Comparison of ENCODE assay signal across 8 mouse cellular contexts in the genomic region with DNA sequence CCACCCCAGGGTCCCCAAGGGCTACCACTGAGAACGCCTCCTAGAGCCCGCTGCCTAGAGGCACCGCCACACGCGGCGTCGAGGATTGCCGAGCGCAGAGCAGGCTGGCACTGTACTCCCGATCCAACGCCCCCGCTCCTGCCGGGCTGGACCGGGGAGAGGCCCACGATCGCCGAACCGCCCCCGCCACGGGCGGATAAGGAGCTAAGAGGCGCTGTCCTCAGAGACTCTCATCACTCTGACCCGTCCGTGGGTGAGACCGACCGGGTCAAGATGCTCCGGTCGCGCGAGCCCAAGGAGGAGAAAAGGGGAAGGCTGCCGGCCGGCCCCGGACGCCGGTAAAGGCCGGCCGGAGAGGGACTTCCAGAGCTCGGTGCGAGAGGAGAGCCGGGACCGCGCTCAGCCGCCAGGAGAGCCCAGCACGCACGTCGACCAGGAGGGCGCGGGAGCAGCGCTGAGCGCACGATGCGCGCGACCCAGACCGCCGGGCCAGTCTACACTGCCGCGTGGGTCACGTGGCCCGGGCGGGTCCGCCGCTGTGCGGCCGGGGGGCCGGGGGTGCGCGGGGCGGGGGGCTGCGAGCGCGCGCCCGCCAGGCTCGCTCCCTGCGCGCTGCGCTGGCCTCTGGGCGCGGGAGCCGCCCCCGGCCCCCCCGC. TPM values are rescaled to one million over a fixed set of nuclear protein-coding genes. Genes with fewer than 3 reads are reported as not detected.
DNase-seq lines count a peak whose midpoint lies in the region; ATAC-seq lines count a peak whose summit lies in the region.

A gene (plus strand): TSS at position 354 of the 656 bp plus-strand sequence.

- 1% methylated on average over 63 of the region's 83 CpGs for WGBS in kidney, embryonic 16.5 days
- WGBS in embryonic facial prominence, embryonic 15.5 days: 2% methylated on average over 41 of the region's 83 CpGs
- 2% methylated on average over 72 of the region's 83 CpGs for WGBS in intestine, embryonic 16.5 days
- under 1% methylated on average over 60 of the region's 83 CpGs for WGBS in midbrain, embryonic 15.5 days

- peak within 1 kb of the TSS; percentile 36 for H3K4me3 ChIP-seq in kidney, embryonic 16.5 days (ENCODE audit: low read length)
- H3K4me3 ChIP-seq in embryonic facial prominence, embryonic 15.5 days (replicated peaks): peak within 1 kb of the TSS; percentile 43
- H3K4me3 ChIP-seq in intestine, embryonic 16.5 days (ENCODE audit: low read length): peak within 1 kb of the TSS; percentile 45
- peak within 1 kb of the TSS; percentile 38 for H3K4me3 ChIP-seq in midbrain, embryonic 15.5 days

- H3K36me3 ChIP-seq in kidney, embryonic 16.5 days (ENCODE audit: insufficient read depth, low read length): no peaks in the 10 kb centered on the region
- no peaks in the 10 kb centered on the region for H3K36me3 ChIP-seq in embryonic facial prominence, embryonic 15.5 days
- no peaks in the 10 kb centered on the region for H3K36me3 ChIP-seq in intestine, embryonic 16.5 days (ENCODE audit: control insufficient read depth, insufficient read depth, low read length)
- H3K36me3 ChIP-seq in midbrain, embryonic 15.5 days (replicated peaks): no peaks in the 10 kb centered on the region

- peak within 1 kb of the TSS; percentile 39 for H3K9ac ChIP-seq in kidney, embryonic 16.5 days (replicated peaks; ENCODE audit: low read length)
- H3K9ac ChIP-seq in embryonic facial prominence, embryonic 15.5 days: peak within 1 kb of the TSS; percentile 15; the same call in 1 of the 2 replicates
- no peak within 1 kb of the TSS for H3K9ac ChIP-seq in intestine, embryonic 16.5 days (ENCODE audit: low read depth, low read length)
- H3K9ac ChIP-seq in midbrain, embryonic 15.5 days: peak within 1 kb of the TSS; percentile 13; the same call in 1 of the 2 replicates

- 0 out of 2 replicates have a peak, but pooled peaks cover 3% of the 10 kb centered on the region for H3K9me3 ChIP-seq in kidney, embryonic 16.5 days (ENCODE audit: low read length)
- H3K9me3 ChIP-seq in embryonic facial prominence, embryonic 15.5 days (replicated peaks): no peaks in the 10 kb centered on the region
- no peaks in the 10 kb centered on the region for H3K9me3 ChIP-seq in intestine, embryonic 16.5 days (ENCODE audit: control insufficient read depth, low read length)
- H3K9me3 ChIP-seq in midbrain, embryonic 15.5 days: no peaks in the 10 kb centered on the region

- peaks cover 99% of the 10 kb centered on the region for H3K27me3 ChIP-seq in kidney, embryonic 16.5 days (ENCODE audit: insufficient read depth, low read length)
- peaks cover 100% of the 10 kb centered on the region for H3K27me3 ChIP-seq in embryonic facial prominence, embryonic 15.5 days
- H3K27me3 ChIP-seq in intestine, embryonic 16.5 days (replicated peaks; ENCODE audit: control insufficient read depth, insufficient read depth, low read length): peaks cover 98% of the 10 kb centered on the region
- peaks cover 99% of the 10 kb centered on the region for H3K27me3 ChIP-seq in midbrain, embryonic 15.5 days (replicated peaks)

- DNase-seq in kidney, adult 9 months: no peak
- DNase-seq in layer of hippocampus, postnatal 25 days (ENCODE audit: extremely low spot score in 1 of 2, low spot score in 1 of 2): no peak
- no peak for DNase-seq in spleen, adult 12 weeks (ENCODE audit: low spot score)
- no peak for DNase-seq in cerebellum, adult 11 months

- peaks cover 16% of the 10 kb centered on the region for H3K4me1 ChIP-seq in kidney, embryonic 16.5 days (ENCODE audit: insufficient read depth, low read length)
- H3K4me1 ChIP-seq in embryonic facial prominence, embryonic 15.5 days: peaks cover 15% of the 10 kb centered on the region
- peaks cover 10% of the 10 kb centered on the region for H3K4me1 ChIP-seq in intestine, embryonic 16.5 days (ENCODE audit: control insufficient read depth, insufficient read depth, low read length)
- H3K4me1 ChIP-seq in midbrain, embryonic 15.5 days: peaks cover 8% of the 10 kb centered on the region; the same call in 1 of the 2 replicates

- no peak within 1 kb of the TSS for H3K27ac ChIP-seq in kidney, embryonic 16.5 days (ENCODE audit: low read length)
- H3K27ac ChIP-seq in embryonic facial prominence, embryonic 15.5 days (replicated peaks): no peak within 1 kb of the TSS
- H3K27ac ChIP-seq in intestine, embryonic 16.5 days (ENCODE audit: low read length): no peak within 1 kb of the TSS
- no peak within 1 kb of the TSS for H3K27ac ChIP-seq in midbrain, embryonic 15.5 days

- H3K4me2 ChIP-seq in kidney, embryonic 16.5 days (replicated peaks; ENCODE audit: low read depth, low read length): peak within 1 kb of the TSS; percentile 70
- peak within 1 kb of the TSS; percentile 77 for H3K4me2 ChIP-seq in embryonic facial prominence, embryonic 15.5 days (replicated peaks)
- H3K4me2 ChIP-seq in intestine, embryonic 16.5 days (ENCODE audit: low read depth, low read length): peak within 1 kb of the TSS; percentile 74
- peak within 1 kb of the TSS; percentile 53 for H3K4me2 ChIP-seq in midbrain, embryonic 15.5 days

- ATAC-seq in kidney, embryonic 16.5 days (ENCODE audit: low FRiP score, low TSS enrichment): peak; percentile 70
- peak; percentile 68 for ATAC-seq in embryonic facial prominence, embryonic 15.5 days (ENCODE audit: insufficient number of reproducible peaks, low FRiP score, low TSS enrichment, low read depth)
- ATAC-seq in intestine, embryonic 16.5 days: 0 out of 2 replicates have a peak, but pooled peaks have one; percentile 42
- peak; percentile 79 for ATAC-seq in midbrain, embryonic 15.5 days (replicated peaks)

RNA-seq across cellular contexts. Expression of the gene that starts here (rescaled TPM):
- polyA plus RNA-seq in kidney, embryonic 16.5 days (2015; fragmentation: Nextera tagmentation; extraction: Ambion mirVana): 3.7 and 5.0 TPM in 2 replicates
- polyA plus RNA-seq in embryonic facial prominence, embryonic 15.5 days (2015; fragmentation: Nextera tagmentation; extraction: Ambion mirVana): 3.5 and 6.0 TPM in 2 replicates
- 0.47 and 0.53 TPM in 2 replicates for polyA plus RNA-seq in intestine, embryonic 16.5 days (2015; fragmentation: Nextera tagmentation; extraction: Ambion mirVana)
- polyA plus RNA-seq in midbrain, embryonic 15.5 days (2015; fragmentation: Nextera tagmentation; extraction: Ambion mirVana): 1.3 and 1.4 TPM in 2 replicates
- under 1 TPM in 1 of 2 experiments, not detected in 1; 0.15 TPM for total RNA-seq in layer of hippocampus, postnatal 25 days (2021)

Comparison
In these comparisons a context has a peak if more than half of its experiments do, and no peak if none do; other contexts are left out.
1. Peak in ATAC-seq, H3K4me3 ChIP-seq and H3K4me2 ChIP-seq in intestine, embryonic 16.5 days; RNA of the gene not detected or under 1 TPM.